Mouse (Mus musculus) cerebellum, postnatal 4 days (tissue): ENCODE results near the gene Tspan13.

ENCODE experiments used
- DNase-seq, 2 experiments: peaks; one replicate each; pipeline ENCODE4 v3.0.0; 2022; ENCODE audit warnings: low spot score in 2 of 2, mixed read lengths in 1 of 2

Gene Tspan13

GRCm38 (mm10) chr12:36042348-36042778 is at the start of gene Tspan13:
Gene Tspan13, minus strand, starts transcription at chr12:36042500.
- peak; percentile 80 to 87 for DNase-seq

- DNase-seq, result no peak
Measured at GRCm38 (mm10) chr12:36091964-36092363, 49.7 kb upstream of the Tspan13 start.

GRCm38 (mm10) chr12:36089221-36089620 is 46.9 kb upstream of the Tspan13 start:
- peak in 1 of 2 experiments; percentile 8 for DNase-seq

GRCm38 (mm10) chr12:36088804-36089203 is 46.5 kb upstream of the Tspan13 start:
- no peak for DNase-seq

GRCm38 (mm10) chr12:36085380-36085779 is 43.1 kb upstream of the Tspan13 start:
- DNase-seq, result no peak

- no peak for DNase-seq
Measured at GRCm38 (mm10) chr12:36078101-36078899, 36.0 kb upstream of the Tspan13 start.

GRCm38 (mm10) chr12:36072860-36073259 is 30.6 kb upstream of the Tspan13 start:
- DNase-seq, result no peak

GRCm38 (mm10) chr12:36070231-36070630 is 27.9 kb upstream of the Tspan13 start:
- DNase-seq, result no peak

- no peak for DNase-seq
Measured at GRCm38 (mm10) chr12:36067538-36067937, 25.2 kb upstream of the Tspan13 start.

GRCm38 (mm10) chr12:36065911-36066310 is 23.6 kb upstream of the Tspan13 start:
- DNase-seq, result no peak

- DNase-seq, result no peak
Measured at GRCm38 (mm10) chr12:36057699-36058098, 15.4 kb upstream of the Tspan13 start.

- no peak for DNase-seq
Measured at GRCm38 (mm10) chr12:36050276-36050675, 8.0 kb upstream of the Tspan13 start.

GRCm38 (mm10) chr12:36047593-36047992 is 5.3 kb upstream of the Tspan13 start:
- no peak for DNase-seq

GRCm38 (mm10) chr12:36046196-36046595 is 3.9 kb upstream of the Tspan13 start:
- DNase-seq, result no peak

- DNase-seq, result no peak
Measured at GRCm38 (mm10) chr12:36044691-36045090, 2.4 kb upstream of the Tspan13 start.

- peak; percentile 26 to 65 for DNase-seq
Measured at GRCm38 (mm10) chr12:36041703-36042347, 475 bp downstream of the Tspan13 start.

- DNase-seq, result no peak
Measured at GRCm38 (mm10) chr12:36041281-36041589, 1.1 kb downstream of the Tspan13 start.

- no peak for DNase-seq
Measured at GRCm38 (mm10) chr12:36040571-36041280, 1.6 kb downstream of the Tspan13 start.

GRCm38 (mm10) chr12:36039541-36040084 is 2.7 kb downstream of the Tspan13 start:
- no peak for DNase-seq

- DNase-seq, result no peak
Measured at GRCm38 (mm10) chr12:36036776-36037175, 5.5 kb downstream of the Tspan13 start.

- no peak for DNase-seq
Measured at GRCm38 (mm10) chr12:36036121-36036520, 6.2 kb downstream of the Tspan13 start.

GRCm38 (mm10) chr12:36035501-36035900 is 6.8 kb downstream of the Tspan13 start:
- DNase-seq, result no peak
